Mouse (Mus musculus): ENCODE results near the gene Cldn15.
"Not testable (repeated sequence)": the region's sequence is repeated elsewhere in the genome, so short reads cannot be mapped to it uniquely, and the experiment has no call there.

Gene Cldn15

DNA sequence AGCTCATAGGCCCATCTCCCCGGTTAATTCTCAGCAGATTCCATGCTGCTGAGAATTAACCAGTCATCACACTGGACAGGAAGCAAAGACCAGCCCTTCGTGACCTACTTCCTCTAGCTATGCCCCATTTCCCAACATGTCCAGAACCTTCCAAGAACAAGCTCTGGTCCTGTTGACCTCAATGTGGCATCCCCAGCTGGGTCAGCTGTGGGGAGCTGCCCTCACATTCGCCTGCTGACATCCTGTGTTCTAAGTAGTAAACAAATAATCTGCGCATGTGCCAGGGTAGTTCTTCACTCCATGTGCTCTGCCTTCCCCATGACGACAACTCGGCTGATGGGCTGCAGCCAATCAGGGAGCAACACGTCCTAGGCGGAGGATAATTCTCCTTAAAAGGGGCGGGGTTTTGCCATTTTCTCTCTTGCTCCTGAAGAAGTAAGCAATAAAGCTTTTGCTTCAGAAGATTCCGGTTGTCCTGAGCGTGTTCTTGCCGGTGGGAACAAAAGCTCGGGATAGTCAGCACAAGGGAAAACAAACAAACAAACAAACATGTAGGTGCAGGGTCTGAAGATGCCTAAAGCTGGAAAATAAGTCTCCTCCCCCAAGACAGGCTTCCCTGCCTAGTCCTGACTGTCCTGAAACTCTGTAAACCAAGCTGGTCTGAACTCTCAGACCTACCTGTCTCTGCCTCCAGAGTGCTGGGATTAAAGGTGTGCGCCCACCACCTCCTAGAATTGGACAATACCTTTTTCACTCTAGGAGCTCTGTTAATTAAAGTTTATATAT, 16.7 kb upstream of the Cldn15 start:
- not testable (repeated sequence) for DNase-seq (ENCODE audit: low read depth, low spot score)

DNA sequence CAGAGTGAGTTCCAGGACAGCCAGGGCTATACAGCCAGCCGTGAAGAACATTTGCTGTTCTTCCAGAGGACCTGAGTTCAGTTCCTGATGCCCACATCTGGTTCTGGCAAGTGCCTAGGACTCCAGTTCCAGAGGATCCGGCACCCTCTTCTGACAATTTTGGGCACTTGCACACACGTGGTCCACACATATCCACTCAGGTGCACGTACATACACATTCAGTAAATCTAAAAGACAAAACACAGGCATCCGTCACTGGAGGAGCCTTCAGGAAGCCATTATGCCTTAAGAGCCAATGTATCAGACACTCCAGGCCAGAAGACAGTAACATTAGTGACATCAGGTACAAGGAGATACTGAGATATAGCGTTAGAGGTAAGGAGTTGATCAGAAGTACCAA, 15.9 kb upstream of the Cldn15 start:
- DNase-seq (ENCODE audit: low read depth, low spot score): no peak

DNA sequence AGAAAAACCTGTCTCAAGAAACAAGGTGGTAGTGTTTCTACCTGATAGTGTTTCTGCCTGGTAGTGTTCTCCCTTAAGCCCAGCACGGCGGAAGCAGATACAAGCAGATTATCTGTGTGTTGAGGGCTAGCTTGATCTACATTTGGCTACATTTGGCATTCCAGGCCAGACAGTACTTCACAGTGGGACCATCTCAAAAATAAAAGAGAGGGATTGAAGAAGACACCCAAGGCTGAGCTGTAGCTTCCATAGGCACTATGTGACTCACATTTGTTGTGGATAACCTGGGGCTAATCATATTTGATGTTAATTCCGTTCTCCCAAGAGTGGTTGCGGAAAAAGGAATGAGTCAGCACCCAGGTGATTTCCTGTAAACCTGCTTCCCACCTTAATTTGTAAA, 14.3 kb upstream of the Cldn15 start:
- DNase-seq (ENCODE audit: low read depth, low spot score): no peak

DNA sequence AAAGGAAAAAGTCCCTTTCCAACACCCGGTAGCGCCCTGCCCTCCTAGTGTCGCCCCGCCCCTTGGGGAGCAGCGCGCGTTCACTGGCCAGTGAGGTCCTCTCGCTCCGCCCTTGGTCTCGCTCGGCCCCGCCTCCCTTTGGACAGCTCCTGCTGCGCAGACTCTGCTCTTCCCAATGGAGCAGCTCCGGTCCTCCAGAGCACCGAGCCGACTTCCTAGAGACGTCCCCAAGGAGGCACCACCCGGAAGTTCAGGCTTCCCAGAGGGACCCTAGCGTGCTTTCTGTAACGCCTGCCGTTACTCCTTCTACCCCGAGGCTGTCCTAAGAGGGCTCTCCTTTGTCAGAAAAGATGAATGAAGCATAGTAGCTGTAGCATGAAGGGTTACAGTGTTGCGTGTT, 13.4 kb upstream of the Cldn15 start, which contains the start of gene Fis1:
TSS of gene Fis1 (plus strand) at position 261 of the 400 bp plus-strand sequence.
- peak; percentile 96 for DNase-seq (ENCODE audit: low read depth, low spot score)

DNA sequence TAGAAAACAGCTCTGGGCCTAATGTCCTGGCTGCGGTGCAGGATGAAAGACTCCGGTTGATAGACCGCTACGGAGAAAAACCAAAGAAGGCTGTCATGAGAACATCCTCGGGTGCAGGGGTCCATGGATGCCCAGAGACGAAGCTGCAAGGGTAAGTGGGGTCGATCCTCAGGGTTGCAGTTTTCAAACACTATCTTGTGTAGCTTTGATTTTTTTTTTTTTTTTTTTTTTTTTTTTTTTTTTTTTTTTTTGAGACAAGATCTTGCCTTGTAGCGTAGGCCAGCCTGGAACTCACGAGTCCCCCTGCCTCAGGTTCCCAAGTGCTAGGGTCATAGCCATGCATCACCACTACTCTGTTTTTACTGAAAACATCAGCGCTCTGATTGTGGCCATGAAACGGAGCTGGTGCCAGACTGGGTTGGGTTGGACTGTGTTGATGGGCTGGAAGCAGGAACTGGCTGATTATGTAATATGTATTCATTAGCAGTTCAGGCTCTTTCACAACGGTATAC, 12.9 kb upstream of the Cldn15 start:
- no peak for DNase-seq (ENCODE audit: low read depth, low spot score)

DNA sequence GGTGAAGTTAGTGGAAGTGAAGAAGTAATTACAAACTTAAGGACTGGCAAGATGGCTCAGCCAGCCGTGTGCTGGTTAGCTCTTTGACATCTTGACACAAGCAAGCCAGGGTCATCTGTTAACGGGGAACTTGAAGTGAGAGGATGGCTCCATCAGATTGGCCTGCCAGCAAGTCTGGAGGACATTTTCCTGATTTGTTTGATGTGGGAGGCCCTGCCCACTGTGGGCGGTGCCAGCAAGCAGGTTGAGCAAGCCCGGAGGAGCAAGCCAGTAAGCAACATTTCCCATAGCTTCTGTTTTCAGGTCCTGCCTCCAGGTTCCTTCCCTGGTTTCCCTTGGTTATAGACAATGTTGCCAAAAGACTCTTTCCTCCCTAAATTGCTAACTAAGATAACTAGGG, 10.8 kb upstream of the Cldn15 start:
- no peak for DNase-seq (ENCODE audit: low read depth, low spot score)

DNA sequence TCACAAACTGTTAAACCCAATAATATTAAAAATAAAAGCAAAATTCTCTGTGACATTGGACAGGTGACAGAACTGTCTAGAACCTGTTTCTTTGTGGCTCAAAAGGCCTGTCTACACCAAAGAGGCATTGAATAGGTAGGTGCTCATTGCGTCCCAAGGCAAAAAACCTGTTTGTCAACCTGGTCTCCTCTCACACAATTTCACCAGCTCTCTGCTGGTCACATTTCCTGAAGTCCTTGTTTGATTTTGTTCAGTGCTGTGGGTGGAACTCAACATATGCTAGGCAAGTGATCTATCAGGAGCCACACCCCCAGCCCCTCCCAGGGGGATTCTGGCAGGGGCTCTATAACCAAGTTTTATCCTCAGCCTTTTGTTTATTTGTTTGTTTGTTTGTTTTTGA, 9.2 kb upstream of the Cldn15 start:
- no peak for DNase-seq (ENCODE audit: low read depth, low spot score)

DNA sequence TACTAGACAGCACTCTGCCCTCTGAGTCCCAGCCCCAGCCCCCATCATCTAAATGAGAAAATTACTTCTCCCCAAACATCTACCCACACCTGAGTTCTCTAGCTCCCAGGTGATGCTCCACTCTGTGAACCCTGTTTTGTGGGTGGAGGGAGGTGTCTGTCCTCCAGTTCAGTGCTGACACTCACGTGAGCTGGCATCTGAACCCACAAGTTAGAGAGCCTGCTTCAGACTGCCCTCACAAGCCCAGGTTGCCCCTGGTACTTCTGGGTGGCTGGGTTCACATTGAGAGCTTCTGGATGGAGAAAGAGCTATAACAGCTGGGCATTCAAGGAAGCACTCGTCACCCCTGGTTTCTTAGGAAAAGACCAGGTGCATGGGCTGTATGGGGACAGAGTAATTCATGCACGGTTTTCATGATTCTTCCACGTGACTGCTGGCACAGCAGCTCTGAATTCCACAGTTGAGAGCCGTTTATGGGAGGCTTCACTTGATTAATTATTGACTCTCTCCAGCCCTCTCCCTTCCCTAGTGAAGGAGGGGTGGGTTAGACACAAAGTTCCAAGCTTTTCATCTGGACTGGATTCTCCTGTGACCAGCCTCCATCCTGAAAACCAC, 7.3 kb upstream of the Cldn15 start:
- DNase-seq (ENCODE audit: low read depth, low spot score): no peak

DNA sequence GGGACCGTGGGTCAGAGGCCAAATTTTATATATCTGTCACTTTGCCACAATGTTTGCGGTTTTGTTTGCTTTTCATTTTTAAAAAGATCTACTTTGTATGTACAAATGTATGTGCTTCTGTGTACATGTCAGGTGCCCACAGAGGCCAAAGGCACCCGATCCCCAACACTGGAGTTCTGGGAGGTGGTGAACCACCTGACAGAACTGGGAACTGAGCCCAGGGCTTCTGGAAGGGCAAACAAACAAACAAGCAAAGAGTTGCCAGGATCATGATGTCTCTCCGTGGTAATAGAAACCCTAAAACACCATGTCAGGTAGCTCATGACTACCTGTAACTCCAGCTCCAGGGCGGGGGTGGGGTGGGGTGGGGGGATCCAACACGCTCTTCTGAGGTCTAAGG, 6.4 kb upstream of the Cldn15 start:
- no peak for DNase-seq (ENCODE audit: low read depth, low spot score)

DNA sequence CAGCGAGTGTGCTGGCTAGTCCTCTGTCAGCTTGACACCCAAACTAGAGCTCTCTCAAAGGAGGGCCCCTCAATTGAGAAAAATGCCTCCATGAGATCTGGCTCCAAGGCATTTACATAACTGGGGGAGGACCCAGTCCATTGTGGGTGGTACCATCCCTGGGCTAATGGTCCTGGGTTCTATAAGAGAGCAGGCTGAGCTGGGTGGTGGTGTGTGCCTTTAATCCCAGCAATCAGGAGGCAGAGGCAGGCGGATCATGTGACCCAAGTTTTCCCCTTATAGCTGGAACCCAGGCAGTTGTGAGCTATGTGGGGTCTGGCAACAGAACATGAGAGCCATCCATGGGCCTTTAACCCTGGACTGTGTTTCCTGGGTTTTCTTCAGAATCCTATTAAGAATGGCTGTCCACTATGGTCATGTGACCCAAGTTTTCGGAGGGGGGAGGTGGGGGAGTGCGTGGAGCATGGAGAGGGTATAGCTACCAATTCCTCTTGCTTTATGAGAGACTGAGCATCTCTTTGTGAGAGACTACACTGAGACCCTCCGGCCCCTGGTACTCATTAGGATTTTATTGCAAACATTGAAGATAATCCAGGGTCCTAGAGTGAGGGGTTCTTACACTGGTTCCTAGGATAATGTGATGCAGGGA, 5.0 kb upstream of the Cldn15 start:
- no peak for DNase-seq (ENCODE audit: low read depth, low spot score)

DNA sequence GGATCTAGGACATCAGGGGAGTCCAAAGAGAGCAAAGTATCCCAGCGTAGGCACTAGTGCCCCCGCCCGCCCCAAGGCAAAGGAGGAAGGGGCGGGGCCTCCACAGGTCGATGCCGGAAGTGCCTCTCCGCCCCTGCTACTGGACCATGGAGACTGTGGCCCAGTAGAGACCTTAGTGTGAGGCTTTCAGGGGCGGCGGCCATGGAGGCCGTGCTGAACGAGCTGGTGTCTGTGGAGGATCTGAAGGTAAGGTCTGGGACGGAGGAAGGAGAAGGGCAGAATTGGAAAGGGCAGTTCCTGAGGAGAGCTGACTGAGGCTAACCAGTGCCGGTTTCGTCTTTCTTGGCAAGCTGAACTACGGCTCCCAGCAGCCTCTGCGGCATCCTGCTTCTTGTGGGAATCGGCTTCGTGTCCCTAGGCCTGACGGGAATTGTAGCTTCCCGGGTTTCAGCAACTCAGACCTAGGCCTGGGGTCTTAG, 4.4 kb upstream of the Cldn15 start:
- DNase-seq (ENCODE audit: low read depth, low spot score): peak; percentile 65

DNA sequence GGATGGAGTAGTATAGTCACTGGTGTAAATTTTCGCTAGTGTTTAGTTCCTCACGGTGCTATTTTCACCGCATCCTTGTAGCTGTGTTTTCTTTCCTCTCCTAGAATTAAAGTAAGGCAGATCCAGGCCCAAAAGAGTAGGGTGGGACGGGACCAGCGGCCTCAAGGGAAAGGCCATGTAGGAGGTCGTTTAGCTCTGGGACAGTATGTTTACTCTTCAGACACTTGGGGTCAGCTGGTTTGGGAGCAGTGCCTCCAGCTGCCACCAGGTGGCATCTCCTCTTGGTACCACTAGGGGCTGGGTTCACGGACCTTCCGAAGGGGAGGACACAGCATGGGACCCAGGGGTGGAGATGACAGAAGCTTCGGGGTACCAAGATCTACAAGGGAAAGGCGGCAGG, 3.9 kb upstream of the Cldn15 start:
- no peak for DNase-seq (ENCODE audit: low read depth, low spot score)

DNA sequence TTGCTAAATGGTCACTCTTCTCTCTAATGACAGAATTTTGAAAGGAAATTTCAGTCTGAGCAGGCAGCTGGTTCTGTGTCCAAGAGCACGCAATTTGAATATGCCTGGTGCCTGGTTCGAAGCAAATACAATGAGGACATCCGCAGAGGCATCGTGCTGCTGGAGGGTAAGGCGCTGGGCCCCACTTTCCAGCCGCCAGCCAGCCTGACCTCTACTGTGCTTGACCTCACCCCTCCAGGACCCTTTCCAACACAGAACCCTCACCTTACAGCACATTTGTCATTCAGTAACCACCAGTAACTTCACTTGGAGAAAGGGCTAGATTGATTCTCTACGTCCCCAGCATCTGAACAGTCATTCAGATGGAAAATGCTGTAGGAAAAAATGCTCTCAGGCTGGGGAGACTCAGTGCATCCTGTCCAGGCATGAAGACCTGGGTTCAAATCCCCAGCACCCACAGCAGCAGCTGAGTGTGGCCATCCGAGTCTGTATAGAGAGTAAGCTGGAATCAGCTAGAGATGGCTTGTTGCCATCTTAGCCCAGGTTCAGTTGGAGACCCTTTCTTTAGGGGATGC, 3.4 kb upstream of the Cldn15 start:
- no peak for DNase-seq (ENCODE audit: low read depth, low spot score)

DNA sequence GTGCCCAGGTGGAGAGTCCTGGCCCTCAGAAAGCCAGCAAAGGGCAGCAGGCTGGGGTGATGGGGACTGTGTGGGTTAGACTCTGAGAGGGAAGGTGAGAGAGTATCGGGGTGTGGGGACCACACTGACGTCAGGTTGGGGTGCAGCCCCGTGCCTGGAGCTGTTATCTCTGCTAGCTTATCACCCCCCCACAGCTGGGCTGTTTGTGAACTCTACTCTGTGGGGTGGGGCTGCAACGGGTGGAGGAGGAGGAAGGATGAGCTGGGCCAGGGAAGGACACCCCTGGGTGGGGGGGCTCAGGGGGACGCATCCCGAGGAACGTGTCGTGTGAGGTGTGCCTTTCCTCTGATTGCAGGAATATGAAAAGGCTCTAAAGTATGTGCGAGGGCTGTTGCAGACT, 1.2 kb upstream of the Cldn15 start:
- DNase-seq (ENCODE audit: low read depth, low spot score): no peak

DNA sequence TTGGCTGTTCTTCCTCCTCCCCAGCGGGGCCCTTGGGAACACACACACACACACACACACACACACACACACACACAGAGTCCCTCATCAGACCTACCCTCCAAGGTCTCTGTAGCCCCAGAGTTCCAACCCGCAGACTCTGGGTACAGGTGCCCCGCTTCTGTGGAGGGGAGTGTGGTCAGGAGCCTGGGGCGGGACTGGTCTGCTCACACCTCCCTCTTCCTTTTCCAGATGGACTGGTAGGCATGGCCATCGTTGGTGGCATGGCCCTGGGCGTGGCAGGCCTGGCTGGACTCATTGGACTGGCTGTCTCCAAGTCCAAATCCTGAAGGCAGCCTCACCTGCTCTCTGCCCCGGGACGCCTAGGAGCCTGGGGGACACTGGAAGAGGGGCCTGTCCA, 730 bp upstream of the Cldn15 start:
- DNase-seq (ENCODE audit: low read depth, low spot score): no peak

DNA sequence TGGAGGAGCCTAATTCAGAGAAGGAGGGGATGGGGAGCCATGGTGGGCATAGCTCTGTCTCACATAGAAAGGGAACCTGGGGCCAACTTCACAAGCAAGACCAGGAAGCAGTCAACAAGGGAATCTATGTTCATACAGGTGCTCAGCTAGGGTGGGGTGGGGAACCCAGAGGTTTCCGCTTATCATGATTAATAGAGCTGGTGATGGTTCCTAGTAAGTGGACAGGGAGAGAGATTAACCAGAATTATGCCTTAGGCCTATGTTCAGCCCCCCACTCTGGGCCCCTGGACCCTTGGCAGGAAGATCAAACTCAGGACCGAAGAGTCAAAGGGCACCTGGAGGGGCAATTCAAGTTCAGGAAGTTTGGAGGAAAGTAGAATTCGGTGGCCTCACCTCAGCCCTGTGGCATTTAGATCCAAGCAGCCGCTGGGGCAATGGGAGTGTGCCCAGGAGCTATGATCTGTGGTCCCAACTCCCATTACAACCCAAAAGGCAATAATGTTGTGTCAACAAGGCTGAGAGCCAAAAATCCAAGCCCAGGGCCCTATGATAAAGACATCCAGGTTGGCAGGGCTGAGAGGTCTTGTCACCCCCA, 542 bp downstream of the Cldn15 start:
- DNase-seq (ENCODE audit: low read depth, low spot score): no peak

DNA sequence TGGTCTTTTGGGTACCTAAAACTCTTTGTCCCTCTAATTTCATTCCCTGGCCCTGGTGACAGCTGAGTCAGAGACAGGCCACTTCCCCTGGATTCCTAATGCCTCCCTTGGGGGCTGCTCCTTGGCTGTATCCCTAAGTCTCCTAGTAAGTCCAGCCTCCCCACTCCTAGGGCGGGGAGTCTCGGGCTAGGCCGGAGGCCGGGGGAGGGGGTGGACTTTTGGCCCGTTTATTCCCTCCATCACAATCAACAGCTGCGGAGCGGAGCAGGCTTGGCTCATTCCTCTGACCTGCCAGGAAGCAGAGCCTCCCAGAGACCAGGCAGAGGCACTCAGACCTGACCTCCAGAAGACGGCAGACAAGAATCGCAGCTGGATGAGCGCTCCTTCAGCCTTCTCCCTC, 1.2 kb downstream of the Cldn15 start:
- DNase-seq (ENCODE audit: low read depth, low spot score): no peak

DNA sequence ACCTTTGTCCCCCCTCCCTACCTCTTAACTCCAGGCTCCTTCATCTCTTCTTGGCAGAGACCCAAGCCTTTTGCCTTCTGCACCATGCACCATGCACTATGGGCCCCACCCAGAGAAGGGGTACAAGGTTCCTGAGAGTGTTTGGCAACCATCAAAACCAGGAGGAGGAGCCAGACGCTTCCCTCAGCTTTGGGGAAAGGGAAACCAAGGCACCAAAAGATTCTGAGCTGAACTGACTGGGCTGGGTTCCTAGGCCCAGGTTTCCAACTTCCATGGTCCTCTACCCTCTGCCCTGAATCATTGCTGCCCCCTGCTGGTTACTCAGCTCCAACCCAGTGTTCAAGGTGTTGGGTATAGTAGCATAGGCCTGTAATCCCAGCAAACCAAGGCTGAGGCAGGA, 4.3 kb downstream of the Cldn15 start:
- no peak for DNase-seq (ENCODE audit: low read depth, low spot score)

DNA sequence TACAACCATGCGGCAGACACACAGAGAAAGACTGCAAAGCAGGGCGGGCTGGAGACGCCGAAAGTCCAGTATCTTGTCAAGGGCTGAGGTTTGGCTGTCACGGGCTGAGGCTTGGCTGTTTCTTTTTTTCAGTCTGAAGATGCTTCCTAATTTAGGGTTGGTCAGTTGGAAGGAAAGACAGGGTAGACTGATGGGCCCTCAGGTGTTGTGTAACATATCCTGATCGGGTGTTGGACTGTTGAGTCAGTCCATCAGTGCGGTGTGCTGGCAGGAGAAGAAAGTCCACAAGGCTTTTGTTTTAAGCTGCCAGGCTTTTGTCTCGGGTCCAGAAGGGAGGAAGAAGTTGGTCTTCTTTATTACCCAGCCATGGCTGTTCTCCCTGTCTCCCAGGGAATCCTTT, 7.3 kb downstream of the Cldn15 start:
- no peak for DNase-seq (ENCODE audit: low read depth, low spot score)

DNA sequence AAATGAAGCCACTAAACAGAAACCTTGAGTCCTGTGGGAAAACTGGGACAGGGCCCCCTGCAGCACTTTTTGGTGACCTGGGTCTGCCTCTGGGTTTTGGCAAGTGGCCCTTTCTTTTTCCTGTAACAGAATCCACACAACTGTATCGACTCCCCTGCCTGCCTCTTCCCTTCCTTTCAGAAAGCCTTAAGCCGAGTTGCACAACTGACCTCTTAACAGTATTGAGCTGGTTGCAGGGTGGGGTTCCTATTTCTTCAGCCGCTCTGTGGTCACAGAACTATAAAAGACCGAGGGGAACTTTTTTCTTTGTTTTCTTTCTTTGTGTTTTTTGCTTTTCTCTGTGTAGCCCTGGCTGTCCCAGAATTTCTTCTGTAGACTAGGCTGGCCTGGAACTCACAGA, 11.4 kb downstream of the Cldn15 start:
- no peak for DNase-seq (ENCODE audit: low read depth, low spot score)

DNA sequence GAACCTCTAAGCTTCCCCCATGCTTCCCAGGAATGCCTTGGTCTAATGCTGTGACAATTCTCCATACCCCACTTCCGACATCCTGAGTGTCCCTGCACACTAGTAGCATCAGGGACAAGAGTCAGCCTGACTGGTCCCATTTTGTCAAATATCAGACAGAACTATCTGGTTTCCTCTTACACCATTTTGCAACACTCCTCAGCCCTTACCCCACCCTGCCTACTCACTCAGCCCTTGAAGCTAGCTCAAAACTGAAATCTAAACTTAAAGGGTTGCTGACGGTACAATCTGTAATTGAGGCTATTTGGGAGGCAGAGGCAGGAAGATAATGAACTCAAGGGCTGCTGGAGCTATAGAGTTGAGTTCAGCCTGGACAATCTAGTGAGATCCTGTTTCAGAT, 13.3 kb downstream of the Cldn15 start:
- DNase-seq (ENCODE audit: low read depth, low spot score): no peak

DNA sequence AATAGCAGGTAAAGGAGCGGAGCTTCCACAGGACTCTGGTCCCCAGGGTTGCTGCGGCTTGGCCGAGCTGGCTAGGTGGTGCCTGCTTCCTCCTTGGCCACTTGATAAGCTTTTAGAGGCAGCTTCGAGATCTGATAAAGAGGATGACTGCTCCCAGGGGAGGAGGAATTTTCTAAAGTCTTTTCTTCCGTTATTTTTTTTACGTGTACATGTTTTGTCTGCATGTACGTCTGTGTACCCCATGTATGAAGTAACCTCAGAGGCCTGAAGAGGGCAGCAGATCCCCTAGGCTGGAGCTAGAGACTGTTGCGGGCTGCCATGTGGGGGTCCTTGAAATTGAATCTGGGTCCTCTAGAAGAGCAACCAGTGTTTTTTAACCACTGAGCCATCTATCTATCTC, 14.6 kb downstream of the Cldn15 start:
- DNase-seq (ENCODE audit: low read depth, low spot score): no peak

All from WW6 (cell line).